Mouse (Mus musculus): ENCODE measurements around the gene Epha6. TPM values are rescaled to one million over a fixed set of nuclear protein-coding genes. Genes with fewer than 3 reads are reported as not detected.

Epha6 gene
- polyA plus RNA-seq, 1 experiment from 2014 or later = 0.16 TPM

- Histone ChIP-seq H3K4me2 (no peak overlapping the region), H3K27ac (no peak overlapping the region), H3K9me3 (replicated peaks) (no peaks in the 10 kb centered on the region), H3K36me3 (no peaks in the 10 kb centered on the region), H3K4me1 (no peaks in the 10 kb centered on the region), H3K27me3 (no peaks in the 10 kb centered on the region), H3K4me3 (replicated peaks) (no peak overlapping the region), H3K9ac (no peak overlapping the region)
- ATAC-seq (replicated peaks; ENCODE audit: low FRiP score) = no peak
- WGBS = 71% methylated on average over 2 of the region's 2 CpGs
Measured at GRCm38 (mm10) chr16:60257623-60258022, 347.7 kb downstream of the Epha6 start.

GRCm38 (mm10) chr16:60257044-60257443 is 348.3 kb downstream of the Epha6 start:
- Histone ChIP-seq H3K36me3 (no peaks in the 10 kb centered on the region), H3K4me3 (replicated peaks) (no peak overlapping the region), H3K27ac (no peak overlapping the region), H3K9ac (no peak overlapping the region), H3K4me2 (no peak overlapping the region), H3K4me1 (no peaks in the 10 kb centered on the region), H3K27me3 (no peaks in the 10 kb centered on the region), H3K9me3 (replicated peaks) (no peaks in the 10 kb centered on the region)
- ATAC-seq (replicated peaks; ENCODE audit: low FRiP score) = no peak
- WGBS = 74% methylated on average over 4 of the region's 4 CpGs

- H3K36me3 ChIP-seq = no peaks in the 10 kb centered on the region
- no peak overlapping the region for H3K4me3 ChIP-seq (replicated peaks)
- 53% methylated on average over 2 of the region's 2 CpGs for WGBS
- no peaks in the 10 kb centered on the region for H3K27me3 ChIP-seq
- no peak for ATAC-seq (replicated peaks; ENCODE audit: low FRiP score)
- no peak overlapping the region for H3K27ac ChIP-seq
- H3K4me1 ChIP-seq = no peaks in the 10 kb centered on the region
- H3K9ac ChIP-seq = no peak overlapping the region
- no peaks in the 10 kb centered on the region for H3K9me3 ChIP-seq (replicated peaks)
- H3K4me2 ChIP-seq = no peak overlapping the region
Measured at GRCm38 (mm10) chr16:60239356-60240190, 365.8 kb downstream of the Epha6 start.

GRCm38 (mm10) chr16:60233985-60234766 is 371.2 kb downstream of the Epha6 start:
- Histone ChIP-seq H3K27ac (no peak overlapping the region), H3K4me1 (no peaks in the 10 kb centered on the region)
- WGBS = 89% methylated on average over 5 of the region's 5 CpGs

GRCm38 (mm10) chr16:60232982-60233381 is 372.3 kb downstream of the Epha6 start:
- no peak overlapping the region for H3K27ac ChIP-seq

More at GRCm38 (mm10) chr16:60233985-60234766, 371.2 kb downstream of the Epha6 start:
- Histone ChIP-seq H3K4me3 (replicated peaks) (no peak overlapping the region), H3K4me2 (no peak overlapping the region), H3K9me3 (replicated peaks) (no peaks in the 10 kb centered on the region), H3K9ac (no peak overlapping the region), H3K36me3 (no peaks in the 10 kb centered on the region), H3K27me3 (no peaks in the 10 kb centered on the region)
- ATAC-seq (replicated peaks; ENCODE audit: low FRiP score) = no peak

GRCm38 (mm10) chr16:60209151-60209550 is 396.2 kb downstream of the Epha6 start:
- no peaks in the 10 kb centered on the region for H3K4me1 ChIP-seq
- H3K9me3 ChIP-seq (replicated peaks) = no peaks in the 10 kb centered on the region
- no peaks in the 10 kb centered on the region for H3K36me3 ChIP-seq
- no peak for ATAC-seq (replicated peaks; ENCODE audit: low FRiP score)
- H3K4me3 ChIP-seq (replicated peaks) = no peak overlapping the region
- H3K9ac ChIP-seq = no peak overlapping the region
- no peak overlapping the region for H3K27ac ChIP-seq
- H3K27me3 ChIP-seq = no peaks in the 10 kb centered on the region
- no peak overlapping the region for H3K4me2 ChIP-seq

More at GRCm38 (mm10) chr16:60232982-60233381, 372.3 kb downstream of the Epha6 start:
- no peak overlapping the region for H3K4me3 ChIP-seq (replicated peaks)
- H3K4me2 ChIP-seq = no peak overlapping the region
- WGBS = 76% methylated on average over 2 of the region's 2 CpGs
- no peak overlapping the region for H3K9ac ChIP-seq
- no peaks in the 10 kb centered on the region for H3K4me1 ChIP-seq
- no peak for ATAC-seq (replicated peaks; ENCODE audit: low FRiP score)
- H3K36me3 ChIP-seq = no peaks in the 10 kb centered on the region
- no peaks in the 10 kb centered on the region for H3K9me3 ChIP-seq (replicated peaks)
- no peaks in the 10 kb centered on the region for H3K27me3 ChIP-seq

GRCm38 (mm10) chr16:60175580-60175979 is 429.8 kb downstream of the Epha6 start:
- Histone ChIP-seq H3K4me1 (no peaks in the 10 kb centered on the region), H3K4me2 (no peak overlapping the region), H3K4me3 (replicated peaks) (no peak overlapping the region), H3K27me3 (no peaks in the 10 kb centered on the region), H3K9ac (no peak overlapping the region), H3K27ac (no peak overlapping the region), H3K36me3 (no peaks in the 10 kb centered on the region), H3K9me3 (replicated peaks) (no peaks in the 10 kb centered on the region)
- no peak for ATAC-seq (replicated peaks; ENCODE audit: low FRiP score)
- 11% methylated on average over 3 of the region's 3 CpGs for WGBS

- Histone ChIP-seq H3K4me2 (no peak overlapping the region), H3K4me3 (replicated peaks) (no peak overlapping the region), H3K4me1 (no peaks in the 10 kb centered on the region), H3K27ac (no peak overlapping the region), H3K36me3 (no peaks in the 10 kb centered on the region), H3K9me3 (replicated peaks) (no peaks in the 10 kb centered on the region), H3K9ac (no peak overlapping the region), H3K27me3 (no peaks in the 10 kb centered on the region)
- no peak for ATAC-seq (replicated peaks; ENCODE audit: low FRiP score)
- WGBS = 81% methylated on average over 2 of the region's 2 CpGs
Measured at GRCm38 (mm10) chr16:60152439-60152838, 452.9 kb downstream of the Epha6 start.

GRCm38 (mm10) chr16:60144370-60144769 is 461.0 kb downstream of the Epha6 start:
- Histone ChIP-seq H3K27me3 (no peaks in the 10 kb centered on the region), H3K27ac (no peak overlapping the region), H3K4me2 (no peak overlapping the region), H3K4me1 (no peaks in the 10 kb centered on the region), H3K4me3 (replicated peaks) (no peak overlapping the region), H3K9ac (no peak overlapping the region), H3K9me3 (replicated peaks) (no peaks in the 10 kb centered on the region), H3K36me3 (no peaks in the 10 kb centered on the region)
- WGBS = 75% methylated on average over 3 of the region's 3 CpGs
- no peak for ATAC-seq (replicated peaks; ENCODE audit: low FRiP score)

- H3K27ac ChIP-seq = no peak overlapping the region
- H3K36me3 ChIP-seq = no peaks in the 10 kb centered on the region
- 80% methylated on average over 3 of the region's 3 CpGs for WGBS
- no peak overlapping the region for H3K4me2 ChIP-seq
- H3K4me1 ChIP-seq = no peaks in the 10 kb centered on the region
- H3K9ac ChIP-seq = no peak overlapping the region
- no peaks in the 10 kb centered on the region for H3K9me3 ChIP-seq (replicated peaks)
- no peak for ATAC-seq (replicated peaks; ENCODE audit: low FRiP score)
- H3K4me3 ChIP-seq (replicated peaks) = no peak overlapping the region
- no peaks in the 10 kb centered on the region for H3K27me3 ChIP-seq
Measured at GRCm38 (mm10) chr16:60121435-60121834, 483.9 kb downstream of the Epha6 start.

GRCm38 (mm10) chr16:60102210-60102609 is 503.1 kb downstream of the Epha6 start:
- H3K36me3 ChIP-seq = no peaks in the 10 kb centered on the region
- no peak overlapping the region for H3K27ac ChIP-seq
- no peak overlapping the region for H3K9ac ChIP-seq
- H3K4me1 ChIP-seq = no peaks in the 10 kb centered on the region
- H3K4me3 ChIP-seq (replicated peaks) = no peak overlapping the region
- H3K27me3 ChIP-seq = no peaks in the 10 kb centered on the region
- H3K9me3 ChIP-seq (replicated peaks) = no peaks in the 10 kb centered on the region
- ATAC-seq (replicated peaks; ENCODE audit: low FRiP score) = no peak
- WGBS = 93% methylated on average over 3 of the region's 3 CpGs
- H3K4me2 ChIP-seq = no peak overlapping the region

- 83% methylated on average over 1 of the region's 1 CpGs for WGBS
- Histone ChIP-seq H3K27ac (no peak overlapping the region), H3K4me3 (replicated peaks) (no peak overlapping the region), H3K27me3 (no peaks in the 10 kb centered on the region), H3K4me1 (no peaks in the 10 kb centered on the region), H3K9ac (no peak overlapping the region), H3K36me3 (no peaks in the 10 kb centered on the region), H3K4me2 (no peak overlapping the region), H3K9me3 (replicated peaks) (no peaks in the 10 kb centered on the region)
- ATAC-seq (replicated peaks; ENCODE audit: low FRiP score) = no peak
Measured at GRCm38 (mm10) chr16:60095333-60095732, 510.0 kb downstream of the Epha6 start.
